Comparison of ENCODE assay signal across 8 mouse cellular contexts in genomic region chr19:44292483-44292882, GRCm38 (mm10). TPM values are rescaled to one million over a fixed set of nuclear protein-coding genes. Genes with fewer than 3 reads are reported as not detected.
DNase-seq lines count a peak whose midpoint lies in the region; ATAC-seq lines count a peak whose summit lies in the region.

No protein-coding gene starts in this region.

- WGBS in lung, embryonic 15.5 days: 63% methylated on average over 3 of the region's 3 CpGs
- 58% methylated on average over 3 of the region's 3 CpGs for WGBS in intestine, embryonic 14.5 days

- H3K9ac ChIP-seq in lung, embryonic 15.5 days: peak overlapping the region; percentile 50; the same call in 1 of the 2 replicates
- peak overlapping the region; percentile 50; the same call in 1 of the 2 replicates for H3K9ac ChIP-seq in intestine, embryonic 14.5 days (ENCODE audit: low read length)

- DNase-seq in lung, postnatal 4 days: no peak
- peak; percentile 96 for DNase-seq in cerebellum, adult 9-11 months
- DNase-seq in intestine, embryonic 14.5 days (ENCODE audit: low spot score): no peak
- DNase-seq in naive thymus-derived CD4-positive, alpha-beta T cell, adult 2 months (ENCODE audit: low read depth): peak; percentile 22
- DNase-seq in urinary bladder, adult 2 months (ENCODE audit: low spot score): no peak

- no peaks in the 10 kb centered on the region for H3K9me3 ChIP-seq in lung, embryonic 15.5 days
- H3K9me3 ChIP-seq in intestine, embryonic 14.5 days (ENCODE audit: control insufficient read depth, low read length): no peaks in the 10 kb centered on the region

- H3K27me3 ChIP-seq in lung, embryonic 15.5 days: no peaks in the 10 kb centered on the region
- H3K27me3 ChIP-seq in intestine, embryonic 14.5 days (replicated peaks; ENCODE audit: control insufficient read depth, insufficient read depth, low read length): no peaks in the 10 kb centered on the region

- peak overlapping the region; percentile 97 for H3K27ac ChIP-seq in lung, embryonic 15.5 days
- H3K27ac ChIP-seq in intestine, embryonic 14.5 days (ENCODE audit: low read depth): peak overlapping the region; percentile 95

- peaks cover 15% of the 10 kb centered on the region for H3K36me3 ChIP-seq in lung, embryonic 15.5 days
- H3K36me3 ChIP-seq in intestine, embryonic 14.5 days (ENCODE audit: control insufficient read depth, insufficient read depth, low read length): peaks cover 21% of the 10 kb centered on the region

- H3K4me2 ChIP-seq in lung, embryonic 15.5 days: peak overlapping the region; percentile 90
- peak overlapping the region; percentile 97 for H3K4me2 ChIP-seq in intestine, embryonic 14.5 days (ENCODE audit: low read length)

- no peak overlapping the region; the same call in 1 of the 2 replicates for H3K4me3 ChIP-seq in lung, embryonic 15.5 days
- peak overlapping the region; percentile 97; the same call in 1 of the 2 replicates for H3K4me3 ChIP-seq in intestine, embryonic 14.5 days (ENCODE audit: low read depth, low read length)

- no peak for ATAC-seq in lung, embryonic 15.5 days (ENCODE audit: borderline replicate concordance, extremely low read depth, low FRiP score, low TSS enrichment)
- no peak for ATAC-seq in intestine, embryonic 14.5 days (replicated peaks; ENCODE audit: low FRiP score, low TSS enrichment, low read depth)
- ATAC-seq in monocyte, adult 5-6 weeks (replicated peaks; ENCODE audit: insufficient number of reproducible peaks, low FRiP score, low TSS enrichment, poor library complexity, severe bottlenecking): no peak
- ATAC-seq in inflammation-experienced regulatory T-cells, adult 6 months: no peak

- peaks cover 64% of the 10 kb centered on the region for H3K4me1 ChIP-seq in lung, embryonic 15.5 days
- peaks cover 31% of the 10 kb centered on the region for H3K4me1 ChIP-seq in intestine, embryonic 14.5 days (replicated peaks; ENCODE audit: control insufficient read depth, insufficient read depth, low read length)

RNA-seq across cellular contexts. Expression of gene Scd2, which starts 1.0 kb away (rescaled TPM):
- 210 and 224 TPM in 2 replicates for polyA plus RNA-seq in lung, embryonic 15.5 days (2015; fragmentation: Nextera tagmentation; extraction: Ambion mirVana)
- polyA plus RNA-seq in intestine, embryonic 14.5 days (2014; fragmentation: Nextera tagmentation; extraction: Ambion mirVana): 341 and 386 TPM in 2 replicates
- 38.6 to 52.6 TPM (median 50.7 TPM) in 3 replicates for total RNA-seq in monocyte, adult 5-6 weeks (2017)
- polyA plus RNA-seq in inflammation-experienced regulatory T-cells, adult 6 months (2017; shearing (Covaris generic)): 10 to 100 TPM; 24.8 to 27.3 (median 25.3) TPM
- 121 and 151 TPM in 2 replicates for polyA plus RNA-seq in urinary bladder, adult 2 months (2012; rRNA removed)

RNA-seq across cellular contexts. Expression of gene Scd4, which starts 40.4 kb away (rescaled TPM):
- polyA plus RNA-seq in lung, embryonic 15.5 days (2015; fragmentation: Nextera tagmentation; extraction: Ambion mirVana): 0.15 and 0.35 TPM in 2 replicates
- 0.08 and 0.20 TPM in 2 replicates for polyA plus RNA-seq in intestine, embryonic 14.5 days (2014; fragmentation: Nextera tagmentation; extraction: Ambion mirVana)
- 1.7 TPM in 1 of 3 replicates, not detected in the others for total RNA-seq in monocyte, adult 5-6 weeks (2017)
- polyA plus RNA-seq in inflammation-experienced regulatory T-cells, adult 6 months (2017; shearing (Covaris generic)): under 1 TPM; 0.29 to 0.81 (median 0.55) TPM
- polyA plus RNA-seq in urinary bladder, adult 2 months (2012; rRNA removed): 0.87 and 1.0 TPM in 2 replicates

Comparison
In these comparisons a context has a peak if more than half of its experiments do, and no peak if none do; other contexts are left out.
1. DNase-seq: peak in cerebellum, adult 9-11 months (single experiment) and naive thymus-derived CD4-positive, alpha-beta T cell, adult 2 months (single experiment); none in lung, postnatal 4 days (0 of 2), intestine, embryonic 14.5 days (single experiment) and urinary bladder, adult 2 months (single experiment).